Mouse (Mus musculus): ENCODE data around the gene Gm21987.
A peak's percentile ranks its signal among the peaks of the same experiment; 100 is the strongest.

Gene Gm21987

DNA sequence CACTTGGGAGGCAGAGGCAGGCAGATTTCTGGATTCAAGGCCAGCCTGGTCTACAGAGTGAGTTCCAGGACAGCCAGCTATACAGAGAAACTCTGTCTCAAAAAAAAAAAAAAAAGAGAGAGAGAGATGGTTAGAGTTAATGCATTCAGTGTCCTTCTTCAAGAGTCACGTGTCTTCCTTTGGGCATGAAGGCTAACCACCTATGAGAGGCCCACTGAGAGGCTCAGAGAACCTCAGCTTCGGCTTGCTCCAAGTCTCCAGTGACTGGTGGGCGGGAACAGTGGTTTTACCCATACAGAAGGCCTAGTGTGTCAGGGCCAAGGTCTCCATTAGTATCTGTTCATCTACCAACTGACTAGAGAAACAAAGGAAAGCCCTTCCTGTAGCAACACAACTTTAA lies 52.2 kb downstream of the Gm21987 start:
- peak; percentile 25 for DNase-seq

DNA sequence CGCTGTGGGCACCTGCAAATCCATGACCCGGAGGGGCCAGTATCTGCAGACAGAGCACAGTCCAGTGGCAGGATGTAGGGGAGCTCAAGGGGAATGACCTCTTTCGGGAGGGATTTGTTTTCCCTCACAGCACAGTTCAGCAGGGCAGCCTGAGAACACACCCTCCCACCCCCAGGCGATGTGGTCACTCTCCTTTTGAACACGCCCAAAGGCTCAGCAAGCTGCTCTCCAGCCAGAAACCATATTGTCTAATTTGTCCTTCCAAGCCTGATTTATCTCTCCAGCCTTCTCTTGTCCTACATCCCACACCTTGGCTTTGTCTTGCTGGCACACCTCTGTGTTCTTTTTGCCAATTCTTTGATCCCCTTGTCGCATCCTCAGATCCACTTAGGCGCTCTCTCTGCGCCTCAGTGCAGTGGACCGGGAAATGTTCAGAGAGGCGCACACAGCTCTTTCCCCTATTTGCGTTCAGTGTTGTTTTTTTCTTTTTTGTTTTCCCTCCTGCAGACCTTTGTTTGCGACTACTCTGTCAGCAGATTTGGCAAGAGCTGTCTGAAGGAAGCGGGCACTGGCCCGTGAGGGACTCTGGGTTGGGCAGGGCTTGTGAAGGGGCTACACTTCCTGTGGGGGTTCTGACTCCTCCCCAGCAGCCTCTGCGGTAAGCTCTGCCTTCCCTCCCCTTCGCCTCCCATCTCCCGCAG lies 52.8 kb downstream of the Gm21987 start:
- peak; percentile 81 for DNase-seq

GRCm38 (mm10) chr16:38400311-38400960 lies 53.6 kb downstream of the Gm21987 start:
- DNase-seq, result no peak

GRCm38 (mm10) chr16:38401468-38401867 lies 54.6 kb downstream of the Gm21987 start:
- DNase-seq, result no peak

- no peak for DNase-seq
These were observed 56.8 kb downstream of the Gm21987 start for GRCm38 (mm10) chr16:38403639-38404038.

- no peak for DNase-seq
These were observed 59.5 kb downstream of the Gm21987 start for GRCm38 (mm10) chr16:38406293-38406692.

DNA sequence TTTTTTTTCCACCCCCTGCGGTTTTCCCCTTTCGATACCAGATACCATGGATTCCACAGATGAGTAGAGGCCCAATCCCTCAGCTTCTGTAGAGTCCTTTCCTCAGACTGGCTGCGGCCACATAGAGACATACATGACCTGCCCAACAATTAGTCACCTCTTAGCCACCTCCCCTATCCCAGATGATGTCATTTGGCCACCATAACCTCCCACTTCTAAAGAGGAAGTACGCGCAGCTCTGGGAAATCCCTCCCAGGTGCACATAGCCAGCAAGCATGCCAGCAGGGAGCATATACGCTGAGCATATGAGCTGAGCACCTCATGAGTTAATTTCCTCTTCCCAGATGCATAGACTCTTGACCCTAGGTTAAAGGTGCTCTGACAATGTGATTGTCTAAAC lies 59.9 kb downstream of the Gm21987 start:
- DNase-seq, result no peak

DNA sequence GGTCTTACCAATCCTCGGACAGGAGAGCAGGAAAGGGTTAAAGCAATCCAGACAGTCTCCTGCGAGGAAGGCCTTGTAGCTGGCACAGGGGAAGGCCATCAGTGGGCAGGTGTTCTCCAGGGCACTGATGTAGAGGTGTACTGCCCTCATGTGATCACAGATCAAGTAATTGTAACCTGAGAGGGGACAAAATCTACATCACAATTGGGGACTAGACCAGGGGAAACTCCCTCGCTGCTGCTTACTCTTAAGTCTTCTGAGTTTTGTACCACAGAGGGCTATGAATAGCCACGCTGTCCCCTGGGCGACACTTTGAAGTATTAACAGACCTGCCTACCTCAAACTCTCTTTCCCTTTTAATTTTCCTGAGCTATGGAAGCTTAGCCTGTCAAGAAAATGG lies 60.7 kb downstream of the Gm21987 start:
- no peak for DNase-seq

DNA sequence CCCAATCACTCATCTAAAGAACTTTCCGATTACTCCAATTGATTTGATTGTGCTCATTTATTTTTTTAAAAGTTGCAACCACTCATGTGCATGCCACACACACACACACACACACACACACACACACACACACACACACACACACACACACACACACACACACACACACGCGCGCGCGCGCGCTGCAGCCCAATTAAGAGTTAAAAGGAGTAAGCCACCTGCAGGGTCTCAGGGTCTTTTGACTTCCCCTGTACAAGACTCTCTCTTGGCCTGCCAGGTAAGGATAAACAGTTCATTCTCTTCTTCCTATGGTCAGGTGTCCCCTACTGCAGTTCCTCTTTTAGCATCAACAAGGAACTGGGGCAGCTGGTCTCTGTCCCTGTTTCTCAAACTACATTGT lies 61.6 kb downstream of the Gm21987 start:
- DNase-seq, result no peak

All from lung, postnatal 10 days (tissue).